10 mouse cellular contexts compared by ENCODE assay signal in genomic region chr11:51290066-51290955, GRCm38 (mm10). TPM values are rescaled to one million over a fixed set of nuclear protein-coding genes. Genes with fewer than 3 reads are reported as not detected.
DNase-seq lines count a peak whose midpoint lies in the region; ATAC-seq and TF ChIP-seq lines count a peak whose summit lies in the region.
"Had no signal": no experiment of that assay in that cellular context is flagged by ENCODE, and none has a peak within 500 bp of the region (broad histone marks: within the 10 kb centered on the region; RNA-seq: fewer than 3 reads in every experiment).

No protein-coding gene starts in this region.

- TF ChIP-seq CTCF in brain, embryonic 14.5 days (IDR thresholded peaks at IDR 0.05; ENCODE audit: borderline replicate concordance, extremely low read depth, insufficient read depth, insufficient read length), result peak; percentile 30; the same call in 1 of the 2 replicates

- H3K4me3 ChIP-seq in erythroblast, embryonic 14.5 days (replicated peaks), result peak overlapping the region; percentile 48

- H3K4me1 ChIP-seq in erythroblast, embryonic 14.5 days (ENCODE audit: control insufficient read depth), result peaks cover 5% of the 10 kb centered on the region

- ATAC-seq in erythroblast, adult 5-6 weeks (replicated peaks; ENCODE audit: low FRiP score, poor library complexity, severe bottlenecking), result no peak
- ATAC-seq in inflammation-experienced regulatory T-cells, adult 6 months, result no peak

- H3K36me3 ChIP-seq in erythroblast, embryonic 14.5 days (ENCODE audit: control insufficient read depth), result peaks cover 4% of the 10 kb centered on the region

- DNase-seq in brain, embryonic 14.5 days (ENCODE audit: low read depth), result peak; percentile 58
- peak; percentile 41 to 57 for DNase-seq in gastrocnemius, postnatal 4 days (ENCODE audit: low spot score in 2 of 2)
- DNase-seq in kidney, adult 18-20 months, result peak; percentile 57
- peak; percentile 39 to 45 for DNase-seq in lung, adult 18-20 months
- peak; percentile 43 for DNase-seq in ovary, postnatal 14 days (ENCODE audit: low spot score)

- no peak for TF ChIP-seq POLR2A in brain, embryonic 14.5 days (IDR thresholded peaks at IDR 0.05; ENCODE audit: borderline replicate concordance, extremely low read depth, insufficient read depth, insufficient read length, poor library complexity, severe bottlenecking)

- peaks cover under 1% of the 10 kb centered on the region; the same call in 1 of the 2 replicates for H3K9me3 ChIP-seq in erythroblast, embryonic 14.5 days (ENCODE audit: control insufficient read depth, low read length)

- H3K27me3 ChIP-seq in erythroblast, embryonic 14.5 days (ENCODE audit: control insufficient read depth), result peaks cover 52% of the 10 kb centered on the region

RNA-seq across cellular contexts. Expression of gene Col23a1, which starts 0.6 kb away (rescaled TPM):
- not detected in 2 replicates for polyA plus RNA-seq in erythroblast, embryonic 14.5 days (2012)
- total RNA-seq in erythroblast, adult 5-6 weeks (2015; ENCODE audit: low replicate concordance), result not detected in 2 replicates
- total RNA-seq in erythroblast, adult 5-6 weeks (2017; ENCODE audit: low replicate concordance), result 0.09 and 0.14 TPM in 2 replicates
- polyA plus RNA-seq in brain, embryonic 14.5 days (2012; rRNA removed), result 4.9 and 9.2 TPM in 2 replicates
- 10 to 100 TPM; 25.0 to 34.6 TPM for total RNA-seq in gastrocnemius, postnatal 4 days (2021)
- polyA plus RNA-seq in inflammation-experienced regulatory T-cells, adult 6 months (2017; shearing (Covaris generic)), result under 1 TPM; 0.30 to 0.87 (median 0.86) TPM

RNA-seq across cellular contexts. Expression of gene BC049762, which starts 27.5 kb away (rescaled TPM):
- not detected in 2 replicates for polyA plus RNA-seq in erythroblast, embryonic 14.5 days (2012)
- total RNA-seq in erythroblast, adult 5-6 weeks (2015; ENCODE audit: low replicate concordance), result not detected in 2 replicates
- not detected in 2 replicates for total RNA-seq in erythroblast, adult 5-6 weeks (2017; ENCODE audit: low replicate concordance)
- 0.19 TPM in 2 replicates for polyA plus RNA-seq in brain, embryonic 14.5 days (2012; rRNA removed)
- total RNA-seq in gastrocnemius, postnatal 4 days (2021), result not detected
- polyA plus RNA-seq in inflammation-experienced regulatory T-cells, adult 6 months (2017; shearing (Covaris generic)), result not detected
- total RNA-seq: G1E had no signal
- polyA plus RNA-seq: G1E, macrophage had no signal

RNA-seq across cellular contexts. Expression of gene Clk4, which starts 28.8 kb away (rescaled TPM):
- 0.33 and 0.47 TPM in 2 replicates for polyA plus RNA-seq in erythroblast, embryonic 14.5 days (2012)
- total RNA-seq in erythroblast, adult 5-6 weeks (2015; ENCODE audit: low replicate concordance), result 117 and 126 TPM in 2 replicates
- total RNA-seq in erythroblast, adult 5-6 weeks (2017; ENCODE audit: low replicate concordance), result 186 and 226 TPM in 2 replicates
- polyA plus RNA-seq in brain, embryonic 14.5 days (2012; rRNA removed), result 155 and 168 TPM in 2 replicates
- 10 to 100 TPM; 44.6 to 55.1 TPM for total RNA-seq in gastrocnemius, postnatal 4 days (2021)
- 100 to 1,000 TPM; 168 to 272 (median 187) TPM for polyA plus RNA-seq in inflammation-experienced regulatory T-cells, adult 6 months (2017; shearing (Covaris generic))

Comparison
In these comparisons a context has a peak if more than half of its experiments do, and no peak if none do; other contexts are left out.
1. RNA of gene Clk4, which starts 28.8 kb away (polyA plus RNA-seq): 168 to 272 TPM in inflammation-experienced regulatory T-cells, adult 6 months and 155 to 168 TPM in brain, embryonic 14.5 days; 0.33 to 0.47 TPM in erythroblast, embryonic 14.5 days; every median in the first group is over 100 times any median in the second.
2. Peak in every context shown above with its lines, with median percentiles within 50 percentile points of each other: DNase-seq.